Mouse (Mus musculus) lung, embryonic 15.5 days (tissue): ENCODE measurements around the gene Spns2. TPM values are rescaled to one million over a fixed set of nuclear protein-coding genes. Genes with fewer than 3 reads are reported as not detected.

Experiments used
- ATAC-seq: fragments of 200-750 bp; cut with Nextera tagmentation; 2 replicates; pipeline ENCODE4 v1.8.0; 2017; ENCODE audit warnings: moderate number of reproducible peaks, borderline replicate concordance; ENCODE audit not compliant: low FRiP score, low TSS enrichment; ENCODE audit errors: extremely low read depth
- H3K27ac ChIP-seq: fragments of 300-500 bp; sonication (generic); 2 replicates; pipeline ENCODE4 v1.5.1; 2015; ENCODE audit warnings: moderate library complexity, mild to moderate bottlenecking, inconsistent platforms
- H3K27me3 ChIP-seq: fragments of 300-500 bp; sonication (generic); 2 replicates; pipeline ENCODE4 v1.6.1; 2015; ENCODE audit warnings: inconsistent platforms
- H3K36me3 ChIP-seq: fragments of 300-500 bp; sonication (generic); 2 replicates; pipeline ENCODE4 v1.6.1; 2015; ENCODE audit warnings: inconsistent platforms
- H3K4me1 ChIP-seq: fragments of 300-500 bp; sonication (generic); 2 replicates; pipeline ENCODE4 v1.6.1; 2015; ENCODE audit warnings: inconsistent platforms
- H3K4me2 ChIP-seq: fragments of 300-500 bp; sonication (generic); 2 replicates; pipeline ENCODE4 v1.6.1; 2015; ENCODE audit warnings: inconsistent platforms, mild to moderate bottlenecking, moderate library complexity
- H3K4me3 ChIP-seq: fragments of 300-500 bp; sonication (generic); 2 replicates; pipeline ENCODE4 v1.5.1; 2015; ENCODE audit warnings: mild to moderate bottlenecking, inconsistent platforms
- H3K9ac ChIP-seq: fragments of 300-500 bp; sonication (generic); 2 replicates; pipeline ENCODE4 v1.6.1; 2015; ENCODE audit warnings: inconsistent platforms
- H3K9me3 ChIP-seq: fragments of 300-500 bp; sonication (generic); 2 replicates; pipeline ENCODE4 v1.6.1; 2016; ENCODE audit warnings: inconsistent platforms
- whole genome bisulfite sequencing: fragments of 180-500 bp; shearing (Covaris S2); methylation state at CpG from one replicate; pipeline ENCODE4 v1.1.7; 2015; 5-methylcytosine and 5-hydroxymethylcytosine counted together
- polyA plus RNA-seq: library from polyadenylated mRNA; unstranded; fragments of >200 nt; fragmentation: Nextera tagmentation; extraction: Ambion mirVana; gene quantifications from 2 replicates; pipeline ENCODE4 v1.2.1, GENCODE M21; 2015

Gene Spns2
- polyA plus RNA-seq, 1 experiment from 2014 or later = 6.4 TPM

DNA sequence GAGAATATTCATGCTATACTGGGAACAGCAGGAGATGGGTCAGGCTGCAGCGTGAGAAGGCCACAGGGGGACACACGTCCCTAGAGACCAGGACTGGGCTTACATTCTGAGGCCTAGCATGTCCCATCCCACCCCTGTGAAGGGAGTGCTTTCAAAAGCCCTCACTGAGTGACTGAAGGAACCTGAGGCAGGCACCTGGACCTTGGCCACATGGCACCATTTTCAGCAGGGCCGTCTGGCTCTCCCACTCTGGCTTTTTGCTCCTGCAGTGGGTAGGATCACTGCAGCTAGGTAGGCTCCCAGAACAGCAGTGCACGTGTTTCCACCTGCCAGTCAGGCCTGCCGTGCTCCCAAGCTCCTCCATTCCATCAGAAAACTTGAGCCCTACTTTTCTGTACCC is 21.2 kb downstream of the Spns2 start:
- Histone ChIP-seq H3K4me1 (peaks cover 86% of the 10 kb centered on the region), H3K27me3 (no peaks in the 10 kb centered on the region), H3K27ac (peak overlapping the region; percentile 89), H3K4me3 (no peak overlapping the region), H3K4me2 (no peak overlapping the region), H3K36me3 (no peaks in the 10 kb centered on the region), H3K9me3 (no peaks in the 10 kb centered on the region), H3K9ac (no peak overlapping the region)
- 54% methylated on average over 5 of the region's 5 CpGs for WGBS
- ATAC-seq = no peak

- Histone ChIP-seq H3K9me3 (no peaks in the 10 kb centered on the region), H3K9ac (no peak overlapping the region), H3K36me3 (no peaks in the 10 kb centered on the region), H3K27me3 (no peaks in the 10 kb centered on the region), H3K4me3 (no peak overlapping the region), H3K4me2 (peak overlapping the region; percentile 27; the same call in 1 of the 2 replicates), H3K4me1 (peaks cover 80% of the 10 kb centered on the region), H3K27ac (peak overlapping the region; percentile 89)
- peak; percentile 72 for ATAC-seq
- WGBS = 5% methylated on average over 11 of the region's 11 CpGs
These were observed 22.8 kb downstream of the Spns2 start for GRCm38 (mm10) chr11:72466694-72467507.

DNA sequence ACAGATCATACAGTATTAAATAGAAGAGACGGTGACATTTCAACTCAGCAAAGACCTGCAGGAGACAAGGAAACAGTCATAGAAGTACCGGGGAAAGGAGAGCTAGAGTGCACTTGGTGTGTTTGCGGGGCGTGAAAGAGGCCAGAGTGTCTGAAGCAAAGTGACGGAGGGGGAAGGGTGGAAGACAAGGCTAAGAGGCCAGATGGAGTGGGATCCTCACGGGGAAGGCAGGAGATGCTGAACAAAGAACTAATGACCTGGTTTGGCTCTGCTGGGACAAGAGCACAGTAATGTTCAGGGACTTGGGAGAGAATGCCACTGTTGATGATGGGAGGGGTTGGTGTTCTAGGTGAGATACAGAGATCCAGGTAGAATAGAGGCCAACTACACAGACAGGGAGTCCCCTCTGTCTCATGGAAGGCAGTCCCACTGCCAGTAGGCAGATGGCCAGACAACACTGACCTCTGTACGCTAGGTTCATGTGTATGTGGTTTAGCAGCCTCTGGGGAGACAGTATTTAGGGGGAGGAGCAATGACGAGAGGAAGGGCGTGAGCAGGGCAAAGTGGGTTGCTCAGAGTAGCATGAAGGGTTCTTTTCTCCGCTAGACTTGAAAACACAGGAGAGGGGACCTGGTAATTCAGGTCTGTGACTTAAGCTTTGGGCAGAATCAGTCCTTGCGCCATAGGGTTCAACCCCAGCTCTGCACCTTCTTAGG is 23.6 kb downstream of the Spns2 start:
- 34% methylated on average over 11 of the region's 11 CpGs for WGBS
- no peak overlapping the region for H3K4me3 ChIP-seq
- peak overlapping the region; percentile 27; the same call in 1 of the 2 replicates for H3K4me2 ChIP-seq
- H3K27me3 ChIP-seq = no peaks in the 10 kb centered on the region
- H3K9me3 ChIP-seq = no peaks in the 10 kb centered on the region
- peaks cover 80% of the 10 kb centered on the region for H3K4me1 ChIP-seq
- peak overlapping the region; percentile 89 for H3K27ac ChIP-seq
- peak; percentile 12; the same call in 1 of the 2 replicates for ATAC-seq
- H3K36me3 ChIP-seq = no peaks in the 10 kb centered on the region
- no peak overlapping the region for H3K9ac ChIP-seq

DNA sequence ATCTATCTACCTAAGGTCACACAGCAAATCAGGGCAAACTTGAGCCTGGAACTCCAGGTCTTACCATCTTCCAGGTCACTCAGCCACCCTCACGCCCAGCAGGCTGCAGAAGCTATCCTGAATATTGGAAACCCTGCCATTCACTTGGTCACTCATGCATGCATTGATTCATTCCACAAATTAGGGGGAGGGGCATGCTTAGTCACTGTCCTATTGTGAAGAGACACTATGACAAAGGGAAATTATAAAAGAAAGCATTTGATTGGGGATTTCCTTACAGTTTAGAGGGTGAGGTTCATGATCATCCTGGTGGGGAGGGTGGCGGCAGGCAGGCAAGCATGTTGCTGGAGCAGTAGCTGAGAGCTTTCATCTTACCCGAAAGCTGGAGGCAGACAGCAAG is 24.9 kb downstream of the Spns2 start:
- no peak overlapping the region for H3K4me3 ChIP-seq
- no peak overlapping the region for H3K27ac ChIP-seq
- H3K4me1 ChIP-seq = peaks cover 69% of the 10 kb centered on the region
- no peak for ATAC-seq
- H3K27me3 ChIP-seq = no peaks in the 10 kb centered on the region
- no peaks in the 10 kb centered on the region for H3K36me3 ChIP-seq
- 55% methylated on average over 3 of the region's 3 CpGs for WGBS
- no peak overlapping the region for H3K9ac ChIP-seq
- H3K9me3 ChIP-seq = no peaks in the 10 kb centered on the region
- H3K4me2 ChIP-seq = no peak overlapping the region

DNA sequence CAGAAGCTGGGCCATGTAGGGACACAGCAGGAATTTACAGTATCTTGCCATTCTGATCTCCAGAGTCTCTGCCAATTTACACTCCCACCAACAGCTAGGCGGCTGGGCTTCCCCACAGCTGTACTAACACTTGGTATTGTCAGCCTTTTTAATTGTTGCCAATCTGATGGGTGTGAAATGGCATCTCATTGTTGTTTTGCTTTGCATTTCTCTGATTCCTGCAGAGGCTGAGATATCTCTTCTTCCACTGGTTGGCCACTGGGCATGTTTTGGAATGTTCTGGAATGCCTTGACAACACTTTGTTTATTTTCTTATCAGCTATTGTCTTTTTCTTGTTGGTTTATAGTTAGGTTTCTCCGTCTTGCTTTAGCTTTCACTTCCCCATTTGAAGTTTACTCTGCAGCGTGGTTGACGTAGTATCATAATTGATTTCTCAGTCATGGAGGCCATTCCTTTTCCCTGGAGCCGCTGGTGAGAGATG is 28.2 kb downstream of the Spns2 start:
- 23% methylated on average over 5 of the region's 5 CpGs for WGBS
- Histone ChIP-seq H3K4me1 (peaks cover 41% of the 10 kb centered on the region), H3K36me3 (no peaks in the 10 kb centered on the region), H3K4me3 (no peak overlapping the region), H3K27me3 (no peaks in the 10 kb centered on the region), H3K9ac (no peak overlapping the region), H3K27ac (no peak overlapping the region), H3K9me3 (no peaks in the 10 kb centered on the region), H3K4me2 (no peak overlapping the region)
- no peak for ATAC-seq

GRCm38 (mm10) chr11:72458502-72458901 is 31.2 kb downstream of the Spns2 start:
- H3K4me3 ChIP-seq = no peak overlapping the region
- H3K9me3 ChIP-seq = no peaks in the 10 kb centered on the region
- no peaks in the 10 kb centered on the region for H3K36me3 ChIP-seq
- H3K4me2 ChIP-seq = peak overlapping the region; percentile 0; the same call in 1 of the 2 replicates
- 58% methylated on average over 3 of the region's 3 CpGs for WGBS
- peak overlapping the region; percentile 82 for H3K27ac ChIP-seq
- peaks cover 22% of the 10 kb centered on the region; the same call in 1 of the 2 replicates for H3K4me1 ChIP-seq
- ATAC-seq = 0 out of 2 replicates have a peak, but pooled peaks have one; percentile 11
- H3K9ac ChIP-seq = no peak overlapping the region
- no peaks in the 10 kb centered on the region for H3K27me3 ChIP-seq

DNA sequence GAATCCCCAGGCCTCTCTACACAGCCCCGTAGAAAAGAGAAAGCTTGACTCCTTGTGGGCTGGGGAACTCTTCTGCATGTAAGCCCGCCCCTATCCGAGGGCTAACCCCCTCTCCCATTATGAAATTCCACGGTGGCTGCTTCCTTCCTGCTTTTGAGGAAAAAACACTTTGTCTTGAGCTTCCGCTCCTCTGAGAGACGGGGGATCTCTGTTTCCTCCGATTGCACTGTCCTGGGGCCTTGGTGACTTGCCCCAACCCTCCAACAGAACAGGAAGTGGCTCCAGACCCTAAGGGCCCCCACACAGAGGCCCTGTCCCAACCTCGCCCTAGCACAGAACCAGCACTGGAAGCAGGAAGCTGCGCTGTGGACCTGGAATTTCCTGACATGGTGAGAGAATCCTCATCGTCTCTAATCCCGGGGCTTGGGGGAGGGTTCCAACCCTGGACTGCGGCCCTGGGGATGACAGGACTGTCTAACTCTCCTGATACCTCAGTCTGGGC is 31.7 kb downstream of the Spns2 start:
- no peaks in the 10 kb centered on the region for H3K9me3 ChIP-seq

GRCm38 (mm10) chr11:72455694-72456093 is 34.0 kb downstream of the Spns2 start:
- no peak for ATAC-seq
- 62% methylated on average over 5 of the region's 5 CpGs for WGBS

More for the DNA sequence above, 31.7 kb downstream of the Spns2 start:
- H3K4me2 ChIP-seq = peak overlapping the region; percentile 0; the same call in 1 of the 2 replicates
- no peaks in the 10 kb centered on the region for H3K27me3 ChIP-seq
- H3K36me3 ChIP-seq = no peaks in the 10 kb centered on the region; the same call in 1 of the 2 replicates
- H3K4me1 ChIP-seq = peaks cover 22% of the 10 kb centered on the region; the same call in 1 of the 2 replicates
- peak; percentile 79 for ATAC-seq
- H3K4me3 ChIP-seq = no peak overlapping the region
- H3K27ac ChIP-seq = peak overlapping the region; percentile 82
- WGBS = 39% methylated on average over 12 of the region's 12 CpGs
- no peak overlapping the region for H3K9ac ChIP-seq

DNA sequence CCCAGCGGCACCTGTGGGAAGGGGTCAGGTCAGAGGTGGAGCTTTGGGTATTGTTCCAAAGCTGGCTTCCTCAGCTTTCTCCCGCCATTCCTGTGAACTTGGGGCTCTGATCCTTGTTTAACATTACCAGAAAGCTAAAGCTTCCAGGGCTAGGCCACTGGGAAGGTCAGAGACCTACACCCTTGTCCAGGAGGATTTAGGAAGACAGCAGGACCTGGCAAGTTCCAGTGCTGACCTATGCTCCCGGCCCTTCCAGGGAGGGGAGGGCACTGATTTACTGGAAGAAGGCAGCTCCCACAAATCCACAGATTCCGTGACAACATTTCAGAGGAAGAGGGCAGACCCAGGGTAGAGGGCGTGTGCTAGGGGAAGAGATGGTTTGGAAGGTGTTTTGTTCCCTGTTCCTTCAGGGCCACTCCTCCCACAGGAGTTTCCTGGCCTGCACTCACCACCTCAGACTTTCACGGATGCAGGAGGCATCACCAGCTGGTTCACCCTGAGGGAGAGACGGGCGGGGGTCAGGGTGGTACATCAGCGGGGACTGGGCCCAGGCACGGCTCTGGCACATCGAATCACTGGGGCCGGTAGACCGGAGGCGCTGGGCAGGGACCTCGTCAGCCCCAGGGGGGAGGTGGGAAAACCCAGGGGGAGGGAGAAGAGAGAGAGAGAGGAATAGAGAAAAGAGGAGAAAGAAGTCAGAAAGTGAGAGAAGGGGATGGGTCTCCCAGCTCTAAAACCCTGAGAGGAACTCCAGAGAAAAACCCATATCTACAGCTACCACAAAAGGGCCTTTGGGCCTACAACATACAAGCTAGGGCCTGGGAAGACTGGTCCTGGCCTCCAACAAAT is 36.4 kb downstream of the Spns2 start:
- WGBS = 55% methylated on average over 15 of the region's 15 CpGs
- H3K4me3 ChIP-seq = no peak overlapping the region
- H3K9ac ChIP-seq = no peak overlapping the region
- H3K27ac ChIP-seq = no peak overlapping the region
- no peaks in the 10 kb centered on the region for H3K9me3 ChIP-seq
- H3K36me3 ChIP-seq = peaks cover 46% of the 10 kb centered on the region
- no peaks in the 10 kb centered on the region for H3K27me3 ChIP-seq
- no peak overlapping the region for H3K4me2 ChIP-seq
- peaks cover 4% of the 10 kb centered on the region; the same call in 1 of the 2 replicates for H3K4me1 ChIP-seq
- ATAC-seq = no peak

More at GRCm38 (mm10) chr11:72455694-72456093, 34.0 kb downstream of the Spns2 start:
- Histone ChIP-seq H3K4me2 (no peak overlapping the region), H3K4me3 (no peak overlapping the region), H3K27me3 (no peaks in the 10 kb centered on the region), H3K9me3 (no peaks in the 10 kb centered on the region), H3K27ac (no peak overlapping the region), H3K36me3 (peaks cover 23% of the 10 kb centered on the region), H3K4me1 (peaks cover 9% of the 10 kb centered on the region; the same call in 1 of the 2 replicates), H3K9ac (no peak overlapping the region; the same call in 1 of the 2 replicates)

DNA sequence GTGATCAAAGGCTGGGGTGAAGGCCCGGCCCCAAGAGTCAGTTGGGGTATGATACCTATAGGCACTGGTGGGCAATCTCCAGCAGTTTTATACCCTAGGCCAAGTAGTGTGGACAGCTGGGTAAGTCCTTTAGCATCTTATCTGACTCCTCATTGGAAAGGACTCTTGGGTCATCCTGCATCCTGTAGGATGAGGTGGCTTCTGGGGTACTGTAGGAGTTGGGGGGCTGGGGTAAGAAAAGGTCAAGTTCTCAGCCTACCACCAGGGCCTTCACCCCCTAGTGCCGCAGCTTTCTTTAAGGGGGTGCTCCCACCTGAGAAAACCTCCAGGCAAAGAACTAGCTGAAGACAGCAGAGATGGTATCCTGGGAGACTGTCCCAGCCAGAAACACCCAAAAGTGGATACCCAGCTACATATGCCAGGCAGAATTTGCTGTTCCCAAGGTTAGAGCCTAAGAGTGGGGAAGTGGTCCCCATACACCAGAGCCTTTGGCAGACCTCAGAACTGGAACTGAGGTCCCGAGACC is 37.5 kb downstream of the Spns2 start:
- ATAC-seq = no peak
- WGBS = 81% methylated on average over 3 of the region's 3 CpGs
- Histone ChIP-seq H3K27me3 (no peaks in the 10 kb centered on the region), H3K27ac (no peak overlapping the region), H3K36me3 (peaks cover 58% of the 10 kb centered on the region), H3K9ac (no peak overlapping the region), H3K9me3 (no peaks in the 10 kb centered on the region), H3K4me1 (peaks cover 4% of the 10 kb centered on the region; the same call in 1 of the 2 replicates), H3K4me3 (no peak overlapping the region), H3K4me2 (no peak overlapping the region)

DNA sequence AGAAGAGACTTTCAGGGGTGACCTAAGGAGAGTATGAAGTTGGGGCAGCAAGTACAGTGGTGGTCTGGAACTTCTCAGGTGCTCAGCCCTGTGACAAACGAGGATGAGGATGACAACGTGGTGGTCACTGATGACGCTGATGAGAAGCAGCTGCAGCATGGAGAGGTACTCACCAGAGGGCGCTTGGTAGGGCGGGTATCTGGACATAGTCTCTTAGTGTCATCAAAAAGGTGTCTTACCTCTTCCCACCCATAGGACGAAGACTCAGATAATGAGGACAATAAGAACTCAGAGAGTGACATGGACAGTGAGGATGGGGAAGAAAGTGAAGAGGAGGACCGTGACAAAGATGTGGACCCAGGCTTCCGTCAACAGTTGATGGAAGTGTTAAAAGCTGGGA is 42.2 kb downstream of the Spns2 start:
- WGBS = 72% methylated on average over 8 of the region's 8 CpGs
- ATAC-seq = no peak
- peaks cover 100% of the 10 kb centered on the region for H3K36me3 ChIP-seq
- H3K27me3 ChIP-seq = no peaks in the 10 kb centered on the region
- no peak overlapping the region for H3K4me3 ChIP-seq
- peaks cover 4% of the 10 kb centered on the region for H3K4me1 ChIP-seq
- no peak overlapping the region for H3K9ac ChIP-seq
- no peaks in the 10 kb centered on the region for H3K9me3 ChIP-seq
- no peak overlapping the region for H3K27ac ChIP-seq
- H3K4me2 ChIP-seq = no peak overlapping the region
